Mouse (Mus musculus): Measurements from ENCODE around the gene S100pbp. TPM values are rescaled to one million over a fixed set of nuclear protein-coding genes. Genes with fewer than 3 reads are reported as not detected.

The S100pbp gene
- polyA plus RNA-seq, 1 experiment from 2014 or later, result 24.4 TPM

DNA sequence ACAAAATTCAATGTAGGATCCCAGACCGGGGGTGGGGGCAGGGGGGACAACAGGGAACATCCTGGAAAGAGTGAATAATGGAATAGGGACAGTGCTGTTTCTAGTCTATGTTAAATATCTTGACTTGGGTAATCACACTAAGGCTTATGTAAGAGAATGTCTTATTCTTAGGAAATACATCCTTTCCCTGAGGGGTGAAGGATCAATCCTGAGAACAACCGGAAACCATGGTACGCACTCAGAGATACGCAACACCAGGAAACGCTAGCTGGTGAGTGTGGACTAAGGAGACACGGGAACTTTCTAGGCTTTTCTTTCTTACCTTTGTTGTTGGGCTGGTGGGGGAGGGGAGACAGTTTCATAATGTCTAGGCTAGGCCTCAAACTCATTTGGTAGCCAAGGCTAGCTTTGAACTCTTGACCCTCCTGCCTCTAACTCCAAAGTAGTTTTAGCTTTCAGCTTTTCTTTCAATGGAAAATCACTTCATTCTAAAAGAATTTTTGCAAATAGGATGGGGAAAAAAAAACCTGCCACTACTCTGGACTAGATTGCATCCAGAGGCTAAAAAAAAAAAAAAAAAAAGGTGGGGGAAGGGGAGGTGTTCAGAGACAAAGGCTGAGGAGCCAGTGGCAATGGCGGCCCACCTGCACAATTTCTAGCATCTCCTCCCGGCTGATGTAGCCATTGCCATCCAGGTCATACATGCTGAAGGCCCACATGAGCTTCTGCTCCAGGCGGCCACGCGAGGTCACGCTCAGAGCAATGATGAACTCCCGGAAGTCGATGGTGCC lies 71.6 kb downstream of the S100pbp start:
- Histone ChIP-seq H3K4me1 (peaks cover 45% of the 10 kb centered on the region), H3K36me3 (replicated peaks) (no peaks in the 10 kb centered on the region), H3K9me3 (no peaks in the 10 kb centered on the region), H3K9ac (no peak overlapping the region), H3K4me2 (no peak overlapping the region), H3K4me3 (no peak overlapping the region), H3K27me3 (replicated peaks) (peaks cover 32% of the 10 kb centered on the region), H3K27ac (no peak overlapping the region)
- 92% methylated on average over 14 of the region's 14 CpGs for WGBS
- ATAC-seq (replicated peaks), result no peak

DNA sequence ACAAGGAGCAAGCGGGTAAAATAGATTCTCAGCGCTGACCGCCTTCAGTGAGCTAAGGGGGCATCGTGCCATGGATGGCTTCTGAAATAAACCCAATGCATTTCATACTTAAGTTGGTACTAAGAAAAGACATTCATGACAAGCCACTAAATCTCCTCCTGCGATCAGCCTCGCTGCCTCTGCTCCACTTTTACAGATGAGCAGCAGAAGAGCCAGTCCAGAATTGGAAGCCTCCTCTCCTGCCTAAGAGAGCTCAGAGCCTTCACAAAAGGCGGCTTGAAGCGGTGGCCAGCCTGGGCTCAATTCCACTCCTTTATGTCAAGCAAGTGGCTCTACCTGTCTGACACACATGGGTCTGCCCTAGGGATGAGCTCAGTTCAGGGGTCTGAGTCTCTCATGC lies 72.8 kb downstream of the S100pbp start:
- H3K9me3 ChIP-seq, result no peaks in the 10 kb centered on the region
- peaks cover 31% of the 10 kb centered on the region for H3K27me3 ChIP-seq (replicated peaks)
- H3K27ac ChIP-seq, result no peak overlapping the region
- H3K4me3 ChIP-seq, result no peak overlapping the region
- WGBS, result 92% methylated on average over 8 of the region's 8 CpGs
- no peak overlapping the region for H3K9ac ChIP-seq
- H3K4me2 ChIP-seq, result no peak overlapping the region
- H3K4me1 ChIP-seq, result peaks cover 42% of the 10 kb centered on the region
- H3K36me3 ChIP-seq (replicated peaks), result no peaks in the 10 kb centered on the region
- no peak for ATAC-seq (replicated peaks)

DNA sequence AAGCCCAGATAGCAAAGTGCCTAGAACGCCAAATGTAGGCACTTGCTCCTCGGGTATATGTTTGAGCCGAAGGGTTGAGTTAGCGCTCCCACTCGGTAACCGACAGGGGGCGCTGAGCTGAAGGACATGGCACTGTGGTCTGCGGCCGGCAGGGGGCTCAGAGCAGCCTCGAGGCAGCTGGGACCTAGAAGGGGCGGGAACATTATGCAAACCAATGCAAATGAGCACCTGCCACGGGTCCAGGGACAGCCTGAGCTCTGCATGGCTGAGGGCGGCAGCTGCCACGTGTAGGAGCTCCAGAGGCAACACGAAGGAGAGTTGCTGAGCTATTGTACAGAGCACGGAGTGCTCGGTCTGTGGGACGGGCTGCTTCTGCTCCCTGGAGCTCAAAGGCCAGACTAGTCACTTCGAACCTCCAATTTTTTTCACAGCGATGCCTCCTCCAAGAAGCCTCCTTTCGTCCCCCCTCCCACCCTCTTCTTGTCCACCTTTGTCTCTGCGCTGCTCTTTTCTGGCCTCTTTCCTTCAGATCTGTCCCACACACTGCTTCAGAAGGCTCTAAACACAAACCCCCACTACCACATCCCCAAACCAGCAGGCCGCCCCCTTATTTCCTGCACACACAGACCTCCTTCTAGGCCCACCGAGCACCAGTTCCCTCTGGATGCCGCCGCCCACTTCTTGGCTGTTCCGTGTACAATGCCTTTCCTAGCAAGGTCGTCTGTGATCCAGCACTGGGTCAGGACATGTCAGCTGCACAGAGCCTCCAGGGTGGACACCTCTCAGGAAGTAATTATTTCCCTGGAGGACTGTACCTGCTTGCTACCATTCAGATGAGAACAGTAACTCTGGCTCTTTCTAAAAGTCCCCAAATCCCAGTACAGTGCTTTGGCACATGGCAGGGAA lies 76.2 kb downstream of the S100pbp start:
- no peak overlapping the region for H3K4me3 ChIP-seq
- H3K4me2 ChIP-seq, result peak overlapping the region; percentile 12; the same call in 1 of the 2 replicates
- H3K27ac ChIP-seq, result no peak overlapping the region
- 0 out of 2 replicates have a peak, but pooled peaks cover 6% of the 10 kb centered on the region for H3K27me3 ChIP-seq (replicated peaks)
- H3K9me3 ChIP-seq, result no peaks in the 10 kb centered on the region
- peak; percentile 82 for ATAC-seq (replicated peaks)
- H3K36me3 ChIP-seq (replicated peaks), result no peaks in the 10 kb centered on the region
- H3K9ac ChIP-seq, result no peak overlapping the region
- H3K4me1 ChIP-seq, result peaks cover 19% of the 10 kb centered on the region
- 25% methylated on average over 28 of the region's 28 CpGs for WGBS

DNA sequence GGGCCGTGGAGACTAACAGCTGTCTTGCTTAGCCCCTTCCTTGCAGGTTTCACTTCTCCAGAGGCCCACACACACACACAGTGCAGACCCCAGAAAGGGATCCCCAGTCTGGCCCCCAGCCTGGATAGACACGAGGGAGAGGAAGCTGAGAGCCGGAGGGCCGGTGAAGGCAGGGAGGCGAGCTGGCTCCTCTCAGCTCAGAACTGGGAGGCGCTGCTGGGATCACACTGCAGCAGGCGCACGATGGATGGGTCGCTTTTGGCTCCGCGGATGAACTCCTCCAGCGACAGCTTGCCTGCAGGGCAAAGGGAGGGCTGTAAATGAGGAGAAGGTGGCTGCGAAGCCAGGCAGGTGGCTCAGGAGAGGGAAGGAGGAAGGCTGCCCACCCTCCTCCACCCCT lies 77.3 kb downstream of the S100pbp start:
- no peak for ATAC-seq (replicated peaks)
- WGBS, result 65% methylated on average over 13 of the region's 13 CpGs
- Histone ChIP-seq H3K9me3 (no peaks in the 10 kb centered on the region), H3K27me3 (replicated peaks) (0 out of 2 replicates have a peak, but pooled peaks cover 6% of the 10 kb centered on the region), H3K27ac (no peak overlapping the region), H3K4me3 (no peak overlapping the region), H3K9ac (no peak overlapping the region), H3K4me2 (no peak overlapping the region), H3K36me3 (replicated peaks) (no peaks in the 10 kb centered on the region), H3K4me1 (peaks cover 19% of the 10 kb centered on the region)

DNA sequence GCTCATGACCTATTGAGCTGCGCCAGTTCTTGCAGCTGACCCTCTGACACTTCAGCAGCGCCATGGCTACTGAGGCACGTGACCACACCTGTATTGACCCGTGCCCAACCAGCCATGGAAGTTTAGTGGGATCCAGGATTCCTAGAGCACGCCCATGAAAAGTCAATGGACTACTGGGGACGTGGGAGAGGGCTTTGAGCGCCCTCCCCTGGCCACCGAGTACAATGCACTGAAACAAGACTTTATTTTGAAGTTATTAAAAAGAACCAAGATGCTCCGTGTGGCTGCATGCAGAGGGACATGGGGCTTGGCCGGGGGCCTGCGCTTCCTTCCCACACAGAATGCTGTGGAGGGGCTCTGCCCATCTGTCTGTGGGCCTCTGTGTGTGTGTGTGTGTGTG lies 78.2 kb downstream of the S100pbp start:
- Histone ChIP-seq H3K27me3 (replicated peaks) (peaks cover 10% of the 10 kb centered on the region), H3K4me3 (no peak overlapping the region), H3K27ac (no peak overlapping the region), H3K9ac (no peak overlapping the region), H3K4me2 (no peak overlapping the region), H3K9me3 (no peaks in the 10 kb centered on the region), H3K4me1 (peaks cover 19% of the 10 kb centered on the region), H3K36me3 (replicated peaks) (no peaks in the 10 kb centered on the region)
- no peak for ATAC-seq (replicated peaks)
- WGBS, result 57% methylated on average over 11 of the region's 11 CpGs

DNA sequence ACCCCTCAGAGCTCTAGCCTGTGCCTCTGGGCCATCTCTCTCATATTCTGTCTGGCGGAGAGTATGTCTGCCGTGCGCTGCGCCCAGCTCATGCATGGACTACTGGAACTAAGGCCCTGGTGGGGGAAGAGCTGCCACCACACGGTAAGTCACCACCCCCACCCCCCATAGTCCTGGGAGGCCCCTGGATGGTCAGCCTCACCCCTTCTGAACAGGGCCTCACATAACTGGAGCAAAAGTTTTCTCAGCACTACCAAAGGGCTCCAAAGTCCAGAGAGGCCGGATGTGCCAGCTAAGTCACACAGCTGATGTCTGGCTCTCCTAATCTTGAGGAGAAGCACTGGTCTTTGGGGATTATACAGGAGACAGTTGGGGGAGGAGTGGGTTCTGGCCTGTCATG lies 78.7 kb downstream of the S100pbp start:
- WGBS, result 86% methylated on average over 6 of the region's 6 CpGs
- Histone ChIP-seq H3K27ac (no peak overlapping the region), H3K4me2 (no peak overlapping the region), H3K4me3 (no peak overlapping the region), H3K4me1 (peaks cover 16% of the 10 kb centered on the region), H3K27me3 (replicated peaks) (peaks cover 16% of the 10 kb centered on the region), H3K36me3 (replicated peaks) (no peaks in the 10 kb centered on the region), H3K9me3 (no peaks in the 10 kb centered on the region), H3K9ac (no peak overlapping the region)
- ATAC-seq (replicated peaks), result no peak

DNA sequence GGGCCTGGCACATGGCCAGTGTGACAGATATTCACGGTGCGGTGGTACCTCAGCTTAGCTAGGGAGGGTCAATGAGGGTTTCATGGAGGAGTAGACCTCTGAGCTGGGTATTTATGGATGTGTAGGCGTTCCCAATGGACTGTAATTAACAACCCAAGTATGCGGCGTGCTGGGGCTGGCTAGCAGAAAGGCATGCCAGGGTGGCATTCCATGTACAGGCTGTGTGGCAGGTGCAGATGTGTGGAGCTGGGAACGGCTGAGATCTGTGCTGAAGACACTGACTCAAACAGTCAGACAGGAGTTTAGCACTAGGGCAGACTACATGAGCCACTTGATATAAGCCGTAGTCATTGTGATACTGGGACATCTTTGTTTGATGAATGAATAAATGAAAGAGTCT lies 80.9 kb downstream of the S100pbp start:
- H3K27me3 ChIP-seq (replicated peaks), result peaks cover 37% of the 10 kb centered on the region

DNA sequence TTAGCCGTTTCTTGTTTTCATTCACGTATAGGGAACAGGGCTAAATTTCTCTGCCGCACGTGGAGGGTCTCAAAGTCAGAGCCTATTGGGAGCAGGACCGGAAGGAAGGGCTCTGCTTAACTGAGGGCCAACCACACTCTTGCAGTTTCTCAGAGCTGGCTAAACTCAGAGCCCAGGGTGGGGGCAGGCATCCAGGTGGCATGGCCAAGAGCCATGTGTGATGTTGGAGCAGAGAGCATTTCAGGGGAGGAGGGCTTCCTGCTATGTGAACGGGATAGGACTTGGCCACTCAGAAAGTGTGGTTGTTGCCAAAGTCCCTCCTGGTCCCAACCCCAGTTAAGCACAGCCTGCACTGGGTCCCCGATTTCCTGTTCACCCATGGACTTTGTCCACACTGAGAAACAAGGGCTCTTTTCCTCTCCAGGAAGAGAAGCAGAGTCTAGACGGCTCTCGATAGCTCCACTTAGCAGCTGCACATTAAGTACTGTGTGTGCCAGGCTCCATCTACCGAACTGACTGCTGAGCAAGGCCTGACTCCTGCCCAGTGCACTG lies 82.1 kb downstream of the S100pbp start:
- WGBS, result 72% methylated on average over 10 of the region's 10 CpGs
- H3K9me3 ChIP-seq, result no peaks in the 10 kb centered on the region
- no peak overlapping the region for H3K4me3 ChIP-seq
- no peak overlapping the region for H3K4me2 ChIP-seq
- no peaks in the 10 kb centered on the region for H3K36me3 ChIP-seq (replicated peaks)
- H3K27ac ChIP-seq, result no peak overlapping the region
- no peak for ATAC-seq (replicated peaks)
- peaks cover 37% of the 10 kb centered on the region for H3K27me3 ChIP-seq (replicated peaks)
- H3K4me1 ChIP-seq, result peaks cover 6% of the 10 kb centered on the region; the same call in 1 of the 2 replicates
- H3K9ac ChIP-seq, result no peak overlapping the region

More for the DNA sequence above, 80.9 kb downstream of the S100pbp start:
- peaks cover 17% of the 10 kb centered on the region for H3K4me1 ChIP-seq
- no peak for ATAC-seq (replicated peaks)
- H3K4me3 ChIP-seq, result no peak overlapping the region
- H3K27ac ChIP-seq, result no peak overlapping the region
- no peaks in the 10 kb centered on the region for H3K9me3 ChIP-seq
- 82% methylated on average over 7 of the region's 7 CpGs for WGBS
- H3K9ac ChIP-seq, result no peak overlapping the region
- no peaks in the 10 kb centered on the region for H3K36me3 ChIP-seq (replicated peaks)
- H3K4me2 ChIP-seq, result no peak overlapping the region

DNA sequence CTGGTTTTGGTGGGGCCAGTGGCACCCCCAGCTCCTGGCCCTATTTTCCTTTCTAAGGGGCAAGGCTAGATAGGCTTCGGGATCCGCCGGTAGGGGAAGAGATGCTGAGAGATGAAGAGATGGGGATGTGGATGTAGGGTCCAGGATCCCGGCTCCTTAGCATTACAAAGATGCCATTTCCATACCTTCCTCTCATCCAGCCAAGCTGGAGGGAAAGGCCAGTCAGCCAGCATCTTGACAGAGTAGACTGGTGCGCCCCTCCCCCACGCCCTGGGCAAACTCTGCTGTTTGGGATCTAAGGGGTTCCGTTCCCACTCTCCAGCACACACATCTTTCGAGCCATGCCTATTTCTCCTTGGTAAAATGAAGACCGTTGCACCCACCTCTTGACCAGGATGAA lies 83.5 kb downstream of the S100pbp start:
- no peaks in the 10 kb centered on the region for H3K36me3 ChIP-seq (replicated peaks)
- ATAC-seq (replicated peaks), result no peak
- H3K9ac ChIP-seq, result no peak overlapping the region
- 14% methylated on average over 9 of the region's 9 CpGs for WGBS
- no peak overlapping the region for H3K4me3 ChIP-seq
- H3K27me3 ChIP-seq (replicated peaks), result peaks cover 37% of the 10 kb centered on the region
- H3K4me2 ChIP-seq, result no peak overlapping the region
- H3K4me1 ChIP-seq, result peaks cover 4% of the 10 kb centered on the region; the same call in 1 of the 2 replicates
- H3K9me3 ChIP-seq, result no peaks in the 10 kb centered on the region
- H3K27ac ChIP-seq, result no peak overlapping the region

DNA sequence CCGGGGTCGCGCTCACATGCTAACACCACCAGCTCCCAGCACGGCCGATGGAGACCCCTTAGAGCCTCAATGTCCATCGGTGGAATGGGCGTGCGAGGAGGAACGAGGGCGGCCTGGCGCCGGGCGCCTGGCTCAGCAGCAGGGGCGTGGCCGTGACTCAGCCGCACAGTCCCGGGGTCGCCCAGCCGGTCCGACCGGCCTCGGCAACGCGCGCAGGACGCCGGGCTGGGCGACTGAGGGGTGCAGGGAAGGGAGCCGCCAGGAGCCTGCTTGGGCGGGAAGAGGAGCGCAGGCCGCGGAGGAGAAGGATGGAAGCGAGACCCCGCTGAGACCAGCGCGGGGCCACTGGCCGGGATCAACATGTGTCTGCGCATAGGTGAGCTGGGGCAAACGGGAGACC lies 84.2 kb downstream of the S100pbp start, which contains the start of gene Tmem54:
Gene Tmem54 (plus strand): TSS at position 193 of the 400 bp plus-strand sequence.
- H3K27ac ChIP-seq, result no peak within 1 kb of the TSS
- H3K36me3 ChIP-seq (replicated peaks), result no peaks in the 10 kb centered on the region
- peak within 1 kb of the TSS; percentile 44 for H3K4me2 ChIP-seq
- WGBS, result 1% methylated on average over 40 of the region's 40 CpGs
- ATAC-seq (replicated peaks), result no peak
- H3K9ac ChIP-seq, result no peak within 1 kb of the TSS
- no peaks in the 10 kb centered on the region for H3K9me3 ChIP-seq
- peaks cover 37% of the 10 kb centered on the region for H3K27me3 ChIP-seq (replicated peaks)
- H3K4me3 ChIP-seq, result peak within 1 kb of the TSS; percentile 24
- peaks cover 4% of the 10 kb centered on the region; the same call in 1 of the 2 replicates for H3K4me1 ChIP-seq

DNA sequence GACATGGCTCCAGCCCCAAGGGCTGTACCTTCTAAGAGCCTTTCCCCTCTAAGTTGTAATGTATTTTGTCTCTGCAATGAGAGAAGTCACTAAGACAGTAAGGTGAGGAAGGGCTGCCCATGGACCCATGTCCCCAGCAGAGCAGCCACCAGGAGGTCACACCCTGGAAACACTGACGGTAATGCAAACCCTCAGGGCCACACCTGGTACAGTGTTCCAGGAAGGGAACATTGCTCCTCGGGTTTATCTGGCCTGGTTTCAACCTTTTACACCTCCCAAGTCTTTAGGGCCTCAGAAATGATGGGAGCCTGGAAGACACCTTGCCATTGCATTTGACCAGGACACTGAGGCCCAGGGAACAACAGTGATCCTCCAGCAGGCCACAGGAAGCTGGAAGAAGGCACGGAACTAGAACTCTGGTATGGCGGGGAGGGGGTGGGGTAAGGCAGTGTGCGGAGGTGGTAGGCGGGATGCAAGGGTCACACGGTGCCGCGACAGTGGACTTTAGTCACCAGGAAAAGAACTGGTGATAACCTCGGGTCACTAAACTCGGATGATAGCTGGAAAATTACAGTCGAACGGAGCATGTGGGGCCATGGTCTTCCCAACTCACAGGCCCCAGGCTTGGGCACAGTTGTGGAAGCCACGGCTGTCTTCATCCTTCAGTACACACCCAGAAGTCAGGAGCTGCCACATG lies 87.2 kb downstream of the S100pbp start:
- H3K9ac ChIP-seq, result no peak overlapping the region
- H3K36me3 ChIP-seq (replicated peaks), result no peaks in the 10 kb centered on the region
- no peaks in the 10 kb centered on the region for H3K9me3 ChIP-seq
- 92% methylated on average over 14 of the region's 14 CpGs for WGBS
- H3K27ac ChIP-seq, result no peak overlapping the region
- ATAC-seq (replicated peaks), result no peak
- H3K4me1 ChIP-seq, result peaks cover 4% of the 10 kb centered on the region; the same call in 1 of the 2 replicates
- no peak overlapping the region for H3K4me3 ChIP-seq
- no peak overlapping the region for H3K4me2 ChIP-seq
- peaks cover 31% of the 10 kb centered on the region for H3K27me3 ChIP-seq (replicated peaks)

Measured in midbrain, embryonic 15.5 days (tissue).